Mouse (Mus musculus) midbrain, embryonic 11.5 days (tissue): ENCODE data around the gene Foxp4. TPM values are rescaled to one million over a fixed set of nuclear protein-coding genes. Genes with fewer than 3 reads are reported as not detected.
A peak's percentile ranks its signal among the peaks of the same experiment; 100 is the strongest.

ENCODE experiments used
- ATAC-seq: fragments of 200-750 bp; cut with Nextera tagmentation; 2 replicates; pipeline ENCODE4 v1.8.0; 2017; ENCODE audit warnings: moderate TSS enrichment, moderate library complexity; ENCODE audit not compliant: low FRiP score
- DNase-seq: peaks from one replicate; pipeline ENCODE4 v3.0.0; 2015; ENCODE audit warnings: low spot score; ENCODE audit errors: missing footprints
- H3K27ac ChIP-seq: fragments of 300-500 bp; sonication (generic); 2 replicates; pipeline ENCODE4 v1.5.1; 2014; ENCODE audit warnings: low read depth, low read length
- H3K27me3 ChIP-seq: fragments of 300-500 bp; sonication (generic); 2 replicates; pipeline ENCODE4 v1.6.1; 2014; ENCODE audit warnings: mild to moderate bottlenecking, low read length, moderate library complexity, mixed read lengths; ENCODE audit not compliant: control insufficient read depth, insufficient read depth
- H3K36me3 ChIP-seq: fragments of 300-500 bp; sonication (generic); 2 replicates; pipeline ENCODE4 v1.6.1; 2014; ENCODE audit warnings: mild to moderate bottlenecking, low read length, moderate library complexity, mixed read lengths; ENCODE audit not compliant: control insufficient read depth, insufficient read depth
- H3K4me1 ChIP-seq: fragments of 300-500 bp; sonication (generic); 2 replicates; pipeline ENCODE4 v1.6.1; 2014; ENCODE audit warnings: low read length; ENCODE audit not compliant: control insufficient read depth, insufficient read depth
- H3K4me2 ChIP-seq: fragments of 300-500 bp; sonication (generic); 2 replicates; pipeline ENCODE4 v1.6.1; 2014; ENCODE audit warnings: mild to moderate bottlenecking, moderate library complexity
- H3K4me3 ChIP-seq: fragments of 300-500 bp; sonication (generic); 2 replicates; pipeline ENCODE4 v1.5.1; 2014; ENCODE audit warnings: low read depth, low read length
- H3K9ac ChIP-seq: fragments of 300-500 bp; sonication (generic); 2 replicates; pipeline ENCODE4 v1.6.1; 2014; ENCODE audit warnings: low read length
- H3K9me3 ChIP-seq: fragments of 300-500 bp; sonication (generic); 2 replicates; pipeline ENCODE4 v1.6.1; 2016; ENCODE audit warnings: low read length; ENCODE audit not compliant: control insufficient read depth
- whole genome bisulfite sequencing: fragments of 180-500 bp; shearing (Covaris S2); extraction: QIAGEN DNeasy Blood & Tissue Kit; methylation state at CpG from one replicate; pipeline ENCODE4 v1.1.7; 2014; 5-methylcytosine and 5-hydroxymethylcytosine counted together
- polyA plus RNA-seq: library from polyadenylated mRNA; unstranded; fragments of >200 nt; fragmentation: Nextera tagmentation; extraction: Ambion mirVana; gene quantifications from 2 replicates; pipeline ENCODE4 v1.2.1, GENCODE M21; 2014

The Foxp4 gene
- polyA plus RNA-seq, 1 experiment from 2014 or later: 27.5 TPM

- Histone ChIP-seq H3K36me3 (no peaks in the 10 kb centered on the region), H3K27ac (no peak overlapping the region), H3K4me1 (peaks cover 19% of the 10 kb centered on the region), H3K9ac (no peak overlapping the region), H3K27me3 (no peaks in the 10 kb centered on the region; the same call in 1 of the 2 replicates), H3K4me2 (no peak overlapping the region), H3K9me3 (no peaks in the 10 kb centered on the region), H3K4me3 (no peak overlapping the region)
- ATAC-seq (no peak), DNase-seq (no peak)
- WGBS: 30% methylated on average over 12 of the region's 12 CpGs
Observed at GRCm38 (mm10) chr17:47952368-47953081, 28.1 kb upstream of the Foxp4 start.

GRCm38 (mm10) chr17:47951452-47951851 is 27.0 kb upstream of the Foxp4 start:
- Histone ChIP-seq H3K9me3 (no peaks in the 10 kb centered on the region), H3K36me3 (no peaks in the 10 kb centered on the region), H3K27me3 (no peaks in the 10 kb centered on the region; the same call in 1 of the 2 replicates), H3K4me1 (peaks cover 27% of the 10 kb centered on the region), H3K27ac (no peak overlapping the region), H3K4me2 (no peak overlapping the region), H3K9ac (no peak overlapping the region), H3K4me3 (no peak overlapping the region)
- no peak for DNase-seq
- 37% methylated on average over 13 of the region's 13 CpGs for WGBS
- peak; percentile 61 for ATAC-seq

- H3K27me3 ChIP-seq: no peaks in the 10 kb centered on the region; the same call in 1 of the 2 replicates
- peaks cover 27% of the 10 kb centered on the region for H3K4me1 ChIP-seq
- no peak overlapping the region for H3K4me2 ChIP-seq
- H3K9ac ChIP-seq: no peak overlapping the region
- no peaks in the 10 kb centered on the region for H3K9me3 ChIP-seq
- no peak overlapping the region for H3K27ac ChIP-seq
- ATAC-seq: no peak
- no peak for DNase-seq
- no peaks in the 10 kb centered on the region for H3K36me3 ChIP-seq
- 73% methylated on average over 5 of the region's 5 CpGs for WGBS
- H3K4me3 ChIP-seq: no peak overlapping the region
Observed at GRCm38 (mm10) chr17:47950831-47951230, 26.4 kb upstream of the Foxp4 start.

GRCm38 (mm10) chr17:47949441-47949840 is 25.0 kb upstream of the Foxp4 start:
- peaks cover 27% of the 10 kb centered on the region for H3K4me1 ChIP-seq
- H3K27me3 ChIP-seq: no peaks in the 10 kb centered on the region; the same call in 1 of the 2 replicates
- no peak overlapping the region for H3K27ac ChIP-seq
- WGBS: 95% methylated on average over 12 of the region's 12 CpGs
- H3K9me3 ChIP-seq: no peaks in the 10 kb centered on the region
- DNase-seq (no peak), ATAC-seq (no peak)
- H3K4me2 ChIP-seq: no peak overlapping the region
- H3K9ac ChIP-seq: no peak overlapping the region
- H3K36me3 ChIP-seq: no peaks in the 10 kb centered on the region
- H3K4me3 ChIP-seq: no peak overlapping the region

- H3K36me3 ChIP-seq: no peaks in the 10 kb centered on the region
- H3K4me1 ChIP-seq: peaks cover 27% of the 10 kb centered on the region
- 80% methylated on average over 5 of the region's 5 CpGs for WGBS
- no peak overlapping the region for H3K27ac ChIP-seq
- ATAC-seq (no peak), DNase-seq (no peak)
- H3K4me3 ChIP-seq: no peak overlapping the region
- no peaks in the 10 kb centered on the region; the same call in 1 of the 2 replicates for H3K27me3 ChIP-seq
- no peaks in the 10 kb centered on the region for H3K9me3 ChIP-seq
- H3K9ac ChIP-seq: no peak overlapping the region
- no peak overlapping the region for H3K4me2 ChIP-seq
Observed at GRCm38 (mm10) chr17:47948753-47949152, 24.3 kb upstream of the Foxp4 start.

GRCm38 (mm10) chr17:47946921-47947420 is 22.5 kb upstream of the Foxp4 start:
- H3K4me1 ChIP-seq: peaks cover 20% of the 10 kb centered on the region
- WGBS: 3% methylated on average over 14 of the region's 14 CpGs

GRCm38 (mm10) chr17:47946111-47946510 is 21.7 kb upstream of the Foxp4 start:
- Histone ChIP-seq H3K4me3 (no peak overlapping the region), H3K9me3 (no peaks in the 10 kb centered on the region), H3K36me3 (no peaks in the 10 kb centered on the region), H3K27me3 (no peaks in the 10 kb centered on the region; the same call in 1 of the 2 replicates), H3K9ac (no peak overlapping the region), H3K27ac (no peak overlapping the region), H3K4me1 (peaks cover 12% of the 10 kb centered on the region), H3K4me2 (no peak overlapping the region)
- ATAC-seq: no peak
- 78% methylated on average over 3 of the region's 3 CpGs for WGBS
- DNase-seq: no peak

More at GRCm38 (mm10) chr17:47946921-47947420, 22.5 kb upstream of the Foxp4 start:
- H3K4me3 ChIP-seq: no peak overlapping the region
- H3K9me3 ChIP-seq: no peaks in the 10 kb centered on the region
- no peaks in the 10 kb centered on the region; the same call in 1 of the 2 replicates for H3K27me3 ChIP-seq
- H3K36me3 ChIP-seq: no peaks in the 10 kb centered on the region
- no peak overlapping the region; the same call in 1 of the 2 replicates for H3K27ac ChIP-seq
- peak; percentile 92 for DNase-seq
- H3K9ac ChIP-seq: peak overlapping the region; percentile 14
- peak overlapping the region; percentile 26 for H3K4me2 ChIP-seq
- ATAC-seq: peak; percentile 70

- WGBS: 75% methylated on average over 9 of the region's 9 CpGs
- H3K27me3 ChIP-seq: no peaks in the 10 kb centered on the region
- H3K27ac ChIP-seq: no peak overlapping the region
- H3K36me3 ChIP-seq: no peaks in the 10 kb centered on the region
- DNase-seq (no peak), ATAC-seq (no peak)
- no peaks in the 10 kb centered on the region for H3K9me3 ChIP-seq
- H3K4me3 ChIP-seq: no peak overlapping the region
- no peak overlapping the region for H3K9ac ChIP-seq
- peaks cover 12% of the 10 kb centered on the region for H3K4me1 ChIP-seq
- H3K4me2 ChIP-seq: no peak overlapping the region
Observed at GRCm38 (mm10) chr17:47943103-47943870, 18.8 kb upstream of the Foxp4 start.

GRCm38 (mm10) chr17:47942008-47942407 is 17.6 kb upstream of the Foxp4 start:
- H3K36me3 ChIP-seq: no peaks in the 10 kb centered on the region
- H3K4me2 ChIP-seq: no peak overlapping the region
- ATAC-seq (no peak), DNase-seq (no peak)
- H3K27ac ChIP-seq: no peak overlapping the region
- 89% methylated on average over 4 of the region's 4 CpGs for WGBS
- peaks cover 12% of the 10 kb centered on the region for H3K4me1 ChIP-seq
- H3K9ac ChIP-seq: no peak overlapping the region
- no peak overlapping the region for H3K4me3 ChIP-seq
- no peaks in the 10 kb centered on the region for H3K9me3 ChIP-seq
- H3K27me3 ChIP-seq: no peaks in the 10 kb centered on the region
